Mouse (Mus musculus): ENCODE measurements at regions not wholly inside any gene's neighbourhood (a gene's known extent, or its start where the extent isn't known, plus 50 kb on each side); places are given as distances from the start of the nearest gene placed in this dataset.
"Not testable (repeated sequence)": the region's sequence is repeated elsewhere in the genome, so short reads cannot be mapped to it uniquely, and the experiment has no call there.

DNA sequence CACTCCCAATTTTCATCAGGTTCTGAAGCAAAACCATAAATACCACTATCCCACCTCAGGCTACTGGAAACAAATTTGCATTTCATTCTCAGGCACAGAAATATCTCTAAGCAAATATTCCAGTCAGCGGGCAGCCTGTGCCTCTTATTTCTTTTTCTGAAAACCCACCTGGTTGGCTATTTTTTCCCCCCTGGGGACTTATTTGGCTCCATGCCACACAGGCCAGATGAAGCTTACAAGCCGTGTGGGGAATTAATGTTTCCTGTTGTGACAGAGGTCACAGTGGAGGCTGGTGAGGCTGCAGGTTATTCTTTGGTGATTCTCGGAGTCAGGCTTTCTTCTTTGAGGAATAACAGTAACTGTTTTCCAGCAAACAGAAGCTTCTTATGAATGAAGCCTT lies 250.7 kb downstream of the Bmp2 start:
- no peak for TF ChIP-seq POLR2AphosphoS5 (IDR thresholded peaks at IDR 0.05; ENCODE audit: insufficient replicate concordance, low read depth, low read length)
- TF ChIP-seq CTCF (IDR thresholded peaks at IDR 0.05; ENCODE audit: low read depth, low read length), result no peak
- TF ChIP-seq GATA2 (IDR thresholded peaks at IDR 0.05; ENCODE audit: borderline replicate concordance, low read depth, low read length), result no peak
- no peak for TF ChIP-seq GATA1 (IDR thresholded peaks at IDR 0.05; ENCODE audit: borderline replicate concordance, low read length)
- TF ChIP-seq TAL1 (conservative IDR thresholded peaks at IDR 0.05; ENCODE audit: low read depth, low read length), result no peak
- Histone ChIP-seq H3K27me3 (ENCODE audit: insufficient read depth, low read length) (no peaks in the 10 kb centered on the region), H3K4me1 (ENCODE audit: insufficient read depth, low read depth, low read length) (no peaks in the 10 kb centered on the region), H3K9me3 (replicated peaks) (0 out of 2 replicates have a peak, but pooled peaks cover 5% of the 10 kb centered on the region), H3K4me3 (ENCODE audit: low read depth, low read length) (no peak overlapping the region), H3K36me3 (replicated peaks) (no peaks in the 10 kb centered on the region)
- ATAC-seq (ENCODE audit: extremely low read depth, insufficient number of reproducible peaks, low FRiP score, poor library complexity, severe bottlenecking) (no peak), DNase-seq (ENCODE audit: low spot score) (no peak)

- H3K27me3 ChIP-seq (ENCODE audit: insufficient read depth, low read length), result no peaks in the 10 kb centered on the region
- no peak for DNase-seq (ENCODE audit: low spot score)
These were observed 269.5 kb downstream of the Bmp2 start for GRCm38 (mm10) chr2:133821418-133821817.

DNA sequence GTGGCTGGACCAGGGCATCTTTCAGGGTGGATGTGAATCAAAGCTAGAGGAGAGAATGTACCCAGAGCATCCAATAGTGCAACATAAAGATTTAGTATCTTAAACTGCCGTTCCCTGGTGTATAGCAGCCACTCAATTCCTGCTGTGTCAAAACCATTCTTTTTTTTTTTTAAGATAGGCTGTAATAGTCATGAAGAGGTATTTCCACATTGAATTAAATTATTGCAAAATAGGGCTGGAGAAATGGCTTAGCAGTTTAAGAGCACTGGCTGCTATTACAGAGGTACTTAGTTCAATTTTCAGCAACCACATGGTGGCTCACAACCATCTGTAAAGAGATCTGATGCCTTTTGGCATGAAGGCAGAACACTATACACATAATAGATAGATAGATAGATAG lies 277.4 kb downstream of the Bmp2 start:
- TF ChIP-seq CTCF (IDR thresholded peaks at IDR 0.05; ENCODE audit: low read depth, low read length), result no peak
- TF ChIP-seq POLR2AphosphoS5 (IDR thresholded peaks at IDR 0.05; ENCODE audit: insufficient replicate concordance, low read depth, low read length), result no peak
- TF ChIP-seq GATA2 (IDR thresholded peaks at IDR 0.05; ENCODE audit: borderline replicate concordance, low read depth, low read length), result no peak
- ATAC-seq (ENCODE audit: extremely low read depth, insufficient number of reproducible peaks, low FRiP score, poor library complexity, severe bottlenecking) (no peak), DNase-seq (ENCODE audit: low spot score) (no peak)
- no peaks in the 10 kb centered on the region for H3K4me1 ChIP-seq (ENCODE audit: insufficient read depth, low read depth, low read length)
- H3K9me3 ChIP-seq (replicated peaks), result peaks cover 3% of the 10 kb centered on the region; the same call in 1 of the 2 replicates
- no peaks in the 10 kb centered on the region for H3K27me3 ChIP-seq (ENCODE audit: insufficient read depth, low read length)
- no peak overlapping the region for H3K4me3 ChIP-seq (ENCODE audit: low read depth, low read length)
- H3K36me3 ChIP-seq (replicated peaks), result no peaks in the 10 kb centered on the region

More at GRCm38 (mm10) chr2:133821418-133821817, 269.5 kb downstream of the Bmp2 start:
- Histone ChIP-seq H3K9me3 (replicated peaks) (peaks cover 6% of the 10 kb centered on the region; the same call in 1 of the 2 replicates), H3K4me1 (ENCODE audit: insufficient read depth, low read depth, low read length) (no peaks in the 10 kb centered on the region), H3K4me3 (ENCODE audit: low read depth, low read length) (no peak overlapping the region), H3K36me3 (replicated peaks) (no peaks in the 10 kb centered on the region)
- TF ChIP-seq POLR2AphosphoS5 (IDR thresholded peaks at IDR 0.05; ENCODE audit: insufficient replicate concordance, low read depth, low read length) (no peak), GATA1 (IDR thresholded peaks at IDR 0.05; ENCODE audit: borderline replicate concordance, low read length) (no peak), CTCF (IDR thresholded peaks at IDR 0.05; ENCODE audit: low read depth, low read length) (no peak), TAL1 (conservative IDR thresholded peaks at IDR 0.05; ENCODE audit: low read depth, low read length) (no peak), GATA2 (IDR thresholded peaks at IDR 0.05; ENCODE audit: borderline replicate concordance, low read depth, low read length) (no peak)
- ATAC-seq (ENCODE audit: extremely low read depth, insufficient number of reproducible peaks, low FRiP score, poor library complexity, severe bottlenecking), result no peak

- ATAC-seq (ENCODE audit: extremely low read depth, insufficient number of reproducible peaks, low FRiP score, poor library complexity, severe bottlenecking) (no peak), DNase-seq (ENCODE audit: low spot score) (no peak)
- no peaks in the 10 kb centered on the region for H3K4me1 ChIP-seq (ENCODE audit: insufficient read depth, low read depth, low read length)
- H3K4me3 ChIP-seq (ENCODE audit: low read depth, low read length), result no peak overlapping the region
- TF ChIP-seq TAL1 (conservative IDR thresholded peaks at IDR 0.05; ENCODE audit: low read depth, low read length) (no peak), GATA1 (IDR thresholded peaks at IDR 0.05; ENCODE audit: borderline replicate concordance, low read length) (no peak), GATA2 (IDR thresholded peaks at IDR 0.05; ENCODE audit: borderline replicate concordance, low read depth, low read length) (no peak), CTCF (IDR thresholded peaks at IDR 0.05; ENCODE audit: low read depth, low read length) (no peak), POLR2AphosphoS5 (IDR thresholded peaks at IDR 0.05; ENCODE audit: insufficient replicate concordance, low read depth, low read length) (no peak)
- no peaks in the 10 kb centered on the region for H3K36me3 ChIP-seq (replicated peaks)
- H3K9me3 ChIP-seq (replicated peaks), result 0 out of 2 replicates have a peak, but pooled peaks cover 7% of the 10 kb centered on the region
- no peaks in the 10 kb centered on the region for H3K27me3 ChIP-seq (ENCODE audit: insufficient read depth, low read length)
These were observed 298.5 kb downstream of the Bmp2 start for GRCm38 (mm10) chr2:133850485-133850884.

- H3K36me3 ChIP-seq (replicated peaks); H3K4me3 ChIP-seq (ENCODE audit: low read depth, low read length); DNase-seq (ENCODE audit: low spot score); ATAC-seq (ENCODE audit: extremely low read depth, insufficient number of reproducible peaks, low FRiP score, poor library complexity, severe bottlenecking); H3K27me3 ChIP-seq (ENCODE audit: insufficient read depth, low read length); H3K4me1 ChIP-seq (ENCODE audit: insufficient read depth, low read depth, low read length): not testable (repeated sequence)
- H3K9me3 ChIP-seq (replicated peaks), result peaks cover 19% of the 10 kb centered on the region
These were observed 323.0 kb downstream of the Bmp2 start for GRCm38 (mm10) chr2:133874982-133875381.

DNA sequence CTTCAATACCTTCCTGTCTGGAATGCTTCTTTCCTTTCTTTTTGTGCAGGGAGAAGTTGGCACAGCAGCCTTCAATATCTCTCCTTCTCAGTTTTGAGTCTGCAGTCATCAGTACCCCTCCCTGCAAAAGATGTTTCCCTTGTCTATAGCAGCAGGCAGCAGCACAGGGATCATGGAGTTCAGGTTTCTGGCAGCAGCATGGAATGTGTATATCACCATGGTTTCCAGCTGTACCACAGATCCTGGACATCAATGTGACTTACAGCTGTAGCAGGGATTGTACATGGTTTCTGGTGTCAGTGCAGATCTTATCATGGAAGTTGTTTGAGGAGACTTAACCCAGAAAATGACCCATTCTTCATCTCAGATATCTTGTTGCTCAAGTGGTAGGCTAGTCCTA lies 331.7 kb downstream of the Bmp2 start:
- no peak for DNase-seq (ENCODE audit: low spot score)
- no peaks in the 10 kb centered on the region for H3K4me1 ChIP-seq (ENCODE audit: insufficient read depth, low read depth, low read length)
- no peaks in the 10 kb centered on the region for H3K36me3 ChIP-seq (replicated peaks)
- H3K27me3 ChIP-seq (ENCODE audit: insufficient read depth, low read length), result no peaks in the 10 kb centered on the region
- TF ChIP-seq CTCF (IDR thresholded peaks at IDR 0.05; ENCODE audit: low read depth, low read length) (no peak), TAL1 (conservative IDR thresholded peaks at IDR 0.05; ENCODE audit: low read depth, low read length) (no peak), GATA2 (IDR thresholded peaks at IDR 0.05; ENCODE audit: borderline replicate concordance, low read depth, low read length) (no peak), GATA1 (IDR thresholded peaks at IDR 0.05; ENCODE audit: borderline replicate concordance, low read length) (no peak), POLR2AphosphoS5 (IDR thresholded peaks at IDR 0.05; ENCODE audit: insufficient replicate concordance, low read depth, low read length) (no peak)
- ATAC-seq (ENCODE audit: extremely low read depth, insufficient number of reproducible peaks, low FRiP score, poor library complexity, severe bottlenecking), result no peak
- H3K9me3 ChIP-seq (replicated peaks), result peaks cover 12% of the 10 kb centered on the region
- H3K4me3 ChIP-seq (ENCODE audit: low read depth, low read length), result no peak overlapping the region

DNA sequence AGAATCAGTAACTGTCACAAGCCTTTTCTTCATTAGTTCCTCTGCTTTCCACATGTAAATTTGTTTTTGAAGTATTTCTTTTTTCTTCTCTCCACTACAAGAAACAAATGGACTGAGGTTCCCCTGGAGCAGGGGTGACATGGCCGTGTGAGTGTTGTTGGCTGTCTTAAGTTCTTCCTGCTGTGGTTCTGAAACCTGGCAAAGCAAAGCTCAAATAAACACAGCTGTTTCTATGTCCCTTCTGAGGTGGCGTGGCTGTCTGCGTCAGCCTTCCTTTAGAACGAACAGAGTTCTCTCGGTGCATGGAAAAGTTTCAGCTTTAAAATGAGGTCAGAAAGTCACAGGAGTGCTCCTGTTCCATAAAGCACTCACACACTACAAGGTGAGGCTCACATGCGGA lies 354.3 kb downstream of the Bmp2 start:
- DNase-seq (ENCODE audit: low spot score) (no peak), ATAC-seq (ENCODE audit: extremely low read depth, insufficient number of reproducible peaks, low FRiP score, poor library complexity, severe bottlenecking) (no peak)
- Histone ChIP-seq H3K27me3 (ENCODE audit: insufficient read depth, low read length) (no peaks in the 10 kb centered on the region), H3K4me3 (ENCODE audit: low read depth, low read length) (no peak overlapping the region), H3K9me3 (replicated peaks) (peaks cover 4% of the 10 kb centered on the region), H3K36me3 (replicated peaks) (no peaks in the 10 kb centered on the region), H3K4me1 (ENCODE audit: insufficient read depth, low read depth, low read length) (no peaks in the 10 kb centered on the region)
- TF ChIP-seq TAL1 (conservative IDR thresholded peaks at IDR 0.05; ENCODE audit: low read depth, low read length) (no peak), GATA2 (IDR thresholded peaks at IDR 0.05; ENCODE audit: borderline replicate concordance, low read depth, low read length) (no peak), POLR2AphosphoS5 (IDR thresholded peaks at IDR 0.05; ENCODE audit: insufficient replicate concordance, low read depth, low read length) (no peak), GATA1 (IDR thresholded peaks at IDR 0.05; ENCODE audit: borderline replicate concordance, low read length) (no peak), CTCF (IDR thresholded peaks at IDR 0.05; ENCODE audit: low read depth, low read length) (no peak)
